Mouse (Mus musculus): ENCODE results near the gene Dcaf8.
A peak's percentile ranks its signal among the peaks of the same experiment; 100 is the strongest.

Gene Dcaf8

DNA sequence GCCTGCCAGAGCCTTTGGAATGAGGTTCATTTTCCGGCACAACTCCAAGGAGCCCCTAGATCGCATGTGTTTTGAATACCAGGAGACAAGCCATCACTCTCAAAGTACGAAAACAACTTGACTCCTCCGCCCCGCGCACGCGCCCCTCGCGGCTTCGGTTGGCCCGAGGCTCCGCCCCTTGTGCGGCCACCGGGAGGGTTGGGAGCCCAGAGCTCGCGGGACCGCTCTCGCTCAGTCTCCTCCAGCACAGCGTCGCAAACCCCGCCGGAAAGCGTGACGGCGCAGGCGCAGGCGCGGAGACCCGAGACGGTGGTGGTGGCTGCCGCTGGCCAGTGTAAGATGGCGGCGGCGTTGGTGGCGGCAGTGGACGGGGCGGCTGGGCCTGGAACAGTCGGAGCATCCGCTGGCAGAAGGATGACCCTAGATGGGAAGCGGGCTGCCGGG, at the start of gene Dcaf8:
Dcaf8 (plus strand) TSS at position 250 of the 444 bp plus-strand sequence.
- DNase-seq: peak; percentile 99

DNA sequence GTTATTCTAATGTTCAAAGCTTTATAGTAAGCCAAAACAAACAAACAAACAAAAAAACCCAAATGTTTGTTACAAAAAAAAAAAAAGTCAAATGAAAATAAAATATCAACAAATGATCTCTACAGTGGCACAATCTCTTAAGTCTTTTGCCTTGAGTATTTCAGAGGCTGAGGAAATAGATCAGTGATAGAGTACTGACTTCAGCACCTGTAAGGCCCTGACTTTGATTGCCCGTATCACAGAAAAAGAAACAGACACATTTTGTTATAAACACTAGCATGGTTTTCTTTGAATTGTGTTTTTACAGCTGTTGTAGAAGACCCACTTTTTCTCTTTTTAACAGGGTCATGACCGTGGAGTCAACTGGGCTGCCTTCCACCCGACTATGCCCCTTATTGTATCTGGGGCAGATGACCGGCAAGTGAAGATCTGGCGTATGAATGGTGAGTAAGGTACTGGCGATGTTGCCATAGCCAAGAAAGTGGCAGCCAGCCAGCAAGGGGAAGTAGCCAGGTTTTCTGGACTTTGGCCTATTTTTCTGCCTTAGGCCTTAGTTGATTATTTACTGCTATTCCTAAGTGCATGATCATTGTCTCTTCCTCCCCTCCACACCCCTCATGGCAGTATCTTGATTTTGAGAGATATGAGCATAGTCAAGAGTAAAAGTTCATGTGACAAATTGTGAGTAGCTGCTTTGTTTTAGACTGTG, 48.4 kb upstream of the Dcaf8 start:
- DNase-seq: no peak

DNA sequence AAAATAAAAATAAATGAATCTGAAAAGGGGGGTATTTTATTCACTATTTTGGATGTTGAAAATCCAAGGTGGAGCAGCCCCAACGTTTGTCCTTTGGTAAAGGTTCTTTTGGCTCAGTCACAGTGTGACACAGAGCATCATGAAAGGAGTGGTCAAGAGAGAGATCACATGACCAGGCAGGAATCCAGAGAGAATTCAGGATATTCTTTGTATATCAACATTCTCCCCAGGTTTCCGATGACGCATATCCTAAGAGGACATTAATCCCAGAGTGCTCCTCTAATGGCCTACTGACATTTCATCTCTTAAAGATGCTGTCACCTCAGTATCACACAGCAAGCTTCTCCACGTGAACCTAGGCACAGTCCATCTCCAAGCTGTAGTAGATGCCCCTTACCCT, 44.3 kb upstream of the Dcaf8 start:
- DNase-seq: no peak

DNA sequence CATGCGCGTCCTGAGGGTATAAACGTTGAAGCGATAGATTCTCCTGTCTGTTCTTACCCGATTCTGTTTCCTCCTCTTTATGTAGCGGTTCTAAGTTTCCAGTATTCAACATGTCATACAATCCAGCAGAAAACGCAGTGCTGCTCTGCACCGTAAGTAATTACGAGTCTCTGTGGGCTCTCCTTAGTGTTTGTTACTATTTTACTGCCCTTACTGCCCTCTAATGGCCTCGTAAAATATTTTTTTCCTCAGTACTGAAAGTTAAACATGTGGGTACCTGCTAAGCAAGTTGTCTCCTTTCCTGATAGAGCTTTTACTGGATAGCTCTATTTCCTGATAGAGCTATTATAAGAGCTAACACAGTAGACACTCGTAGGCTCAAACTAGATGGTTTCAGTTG, 42.8 kb upstream of the Dcaf8 start:
- peak; percentile 7 for DNase-seq

DNA sequence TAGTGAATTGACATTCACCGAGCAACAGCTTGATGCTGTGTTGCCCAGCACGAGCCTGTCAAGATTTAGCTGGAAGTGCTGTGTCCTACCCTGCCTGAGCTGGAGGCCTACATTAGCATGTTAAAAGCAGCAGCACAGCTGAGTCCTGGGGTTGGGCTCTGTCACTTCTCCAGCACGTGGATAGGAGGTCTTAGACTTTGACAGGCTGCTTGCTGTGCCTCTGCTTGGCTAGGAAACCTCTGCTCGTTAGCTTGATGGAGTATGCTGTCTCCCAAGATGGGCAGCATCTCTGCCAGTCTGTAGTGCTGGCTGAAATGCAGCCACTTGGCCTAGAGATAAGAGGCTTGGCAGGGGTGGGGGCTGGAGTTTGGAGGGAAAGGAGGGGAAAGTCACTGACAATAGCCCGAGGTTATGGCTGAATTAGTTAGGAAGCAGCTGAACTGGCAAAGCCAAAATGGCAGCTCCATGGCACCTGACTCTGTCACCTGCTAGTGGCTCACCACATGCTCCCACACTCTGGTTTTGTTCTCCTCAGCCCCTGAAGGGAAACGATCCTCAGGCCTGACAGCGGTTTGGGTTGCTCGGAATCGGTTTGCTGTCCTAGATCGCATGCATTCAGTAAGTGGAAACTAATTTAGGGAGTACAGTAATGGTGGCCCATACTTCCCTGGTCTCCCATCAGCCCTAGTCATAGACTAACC, 40.0 kb upstream of the Dcaf8 start:
- DNase-seq: no peak

DNA sequence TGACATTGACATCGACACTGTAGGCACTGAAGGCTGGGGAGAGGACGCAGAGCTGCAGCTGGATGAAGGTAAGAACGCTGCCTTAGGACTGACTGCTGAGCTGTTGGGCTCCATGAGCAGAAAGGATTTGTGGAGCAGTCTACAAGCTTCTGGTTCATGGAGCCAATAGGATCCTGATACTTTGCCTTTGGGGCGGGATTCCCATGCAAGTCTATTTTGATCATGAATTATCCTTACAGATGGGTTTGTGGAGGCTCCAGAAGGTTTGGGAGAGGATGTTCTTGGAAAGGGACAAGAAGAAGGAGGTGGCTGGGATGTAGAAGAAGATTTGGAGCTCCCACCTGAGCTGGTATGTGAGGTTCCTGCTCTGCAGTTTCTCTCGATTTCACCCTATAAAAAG, 30.9 kb upstream of the Dcaf8 start:
- DNase-seq: no peak

DNA sequence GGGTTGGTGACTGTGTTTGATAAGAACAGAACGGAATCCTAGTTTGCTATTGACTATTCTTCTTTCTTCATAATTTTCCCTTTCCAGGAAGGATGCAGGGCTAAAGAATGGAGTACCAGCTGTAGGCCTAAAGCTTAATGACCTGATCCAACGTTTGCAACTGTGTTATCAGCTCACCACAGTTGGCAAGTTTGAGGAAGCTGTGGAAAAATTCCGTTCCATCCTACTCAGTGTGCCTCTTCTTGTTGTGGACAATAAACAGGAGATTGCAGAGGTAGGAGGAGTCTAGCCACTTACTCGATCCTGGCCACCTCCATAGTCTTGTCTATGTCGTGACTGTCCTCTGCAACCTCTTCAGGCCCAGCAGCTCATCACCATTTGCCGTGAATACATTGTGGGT, 28.8 kb upstream of the Dcaf8 start:
- no peak for DNase-seq

DNA sequence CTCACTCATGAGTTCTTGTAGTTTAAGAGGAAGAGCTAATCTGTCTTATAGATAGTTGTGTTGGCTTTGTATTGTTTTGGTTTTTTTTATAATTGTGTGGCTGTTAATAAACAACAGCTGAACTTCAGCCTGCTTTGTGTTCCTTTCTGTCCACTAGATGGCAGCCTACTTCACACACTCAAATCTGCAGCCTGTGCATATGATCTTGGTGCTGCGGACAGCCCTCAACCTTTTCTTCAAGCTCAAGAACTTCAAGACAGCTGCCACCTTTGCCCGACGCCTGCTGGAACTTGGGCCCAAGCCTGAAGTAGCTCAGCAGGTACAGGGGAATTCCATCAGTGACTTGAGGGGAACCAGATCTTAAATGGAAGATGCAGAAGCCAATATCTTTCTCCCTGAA, 28.2 kb upstream of the Dcaf8 start:
- DNase-seq: peak; percentile 78

DNA sequence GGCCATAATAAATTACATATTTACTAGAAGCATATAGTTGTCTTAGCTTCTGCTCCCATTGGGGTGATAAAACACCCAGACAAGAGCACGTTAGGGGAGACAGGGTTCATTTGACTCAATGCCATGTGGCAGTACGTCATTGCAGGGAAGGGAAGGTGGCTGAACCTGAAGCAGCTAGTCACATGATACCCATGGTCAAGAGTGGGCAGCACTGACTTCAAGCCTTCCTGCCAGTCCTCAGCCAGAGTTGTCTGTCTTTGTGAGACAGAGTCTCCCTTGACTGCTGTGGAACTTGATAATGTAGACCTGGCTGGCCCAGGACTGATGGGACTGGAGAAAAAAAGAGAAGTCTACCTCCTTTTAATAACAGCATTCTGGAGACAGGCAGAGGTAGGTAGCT, 25.2 kb upstream of the Dcaf8 start:
- no peak for DNase-seq

DNA sequence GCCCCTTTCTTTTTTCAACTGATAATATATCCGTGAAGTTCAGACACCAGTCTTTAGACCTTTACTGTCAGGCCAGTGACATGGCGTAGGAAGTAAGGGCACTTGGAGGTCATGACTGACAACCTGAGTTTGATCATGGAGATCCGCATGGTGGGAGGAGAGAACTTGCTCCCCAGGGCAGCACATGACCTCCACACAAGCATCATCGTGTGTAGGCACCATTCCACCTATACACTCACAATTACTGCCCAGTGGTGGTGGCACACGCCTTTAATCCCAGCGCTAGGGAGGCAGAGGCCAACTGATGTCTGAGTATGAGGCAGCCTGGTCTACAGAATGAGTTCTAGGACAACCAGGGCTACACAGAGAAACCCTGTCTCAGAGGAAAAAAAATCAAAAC, 23.3 kb upstream of the Dcaf8 start:
- DNase-seq: no peak

DNA sequence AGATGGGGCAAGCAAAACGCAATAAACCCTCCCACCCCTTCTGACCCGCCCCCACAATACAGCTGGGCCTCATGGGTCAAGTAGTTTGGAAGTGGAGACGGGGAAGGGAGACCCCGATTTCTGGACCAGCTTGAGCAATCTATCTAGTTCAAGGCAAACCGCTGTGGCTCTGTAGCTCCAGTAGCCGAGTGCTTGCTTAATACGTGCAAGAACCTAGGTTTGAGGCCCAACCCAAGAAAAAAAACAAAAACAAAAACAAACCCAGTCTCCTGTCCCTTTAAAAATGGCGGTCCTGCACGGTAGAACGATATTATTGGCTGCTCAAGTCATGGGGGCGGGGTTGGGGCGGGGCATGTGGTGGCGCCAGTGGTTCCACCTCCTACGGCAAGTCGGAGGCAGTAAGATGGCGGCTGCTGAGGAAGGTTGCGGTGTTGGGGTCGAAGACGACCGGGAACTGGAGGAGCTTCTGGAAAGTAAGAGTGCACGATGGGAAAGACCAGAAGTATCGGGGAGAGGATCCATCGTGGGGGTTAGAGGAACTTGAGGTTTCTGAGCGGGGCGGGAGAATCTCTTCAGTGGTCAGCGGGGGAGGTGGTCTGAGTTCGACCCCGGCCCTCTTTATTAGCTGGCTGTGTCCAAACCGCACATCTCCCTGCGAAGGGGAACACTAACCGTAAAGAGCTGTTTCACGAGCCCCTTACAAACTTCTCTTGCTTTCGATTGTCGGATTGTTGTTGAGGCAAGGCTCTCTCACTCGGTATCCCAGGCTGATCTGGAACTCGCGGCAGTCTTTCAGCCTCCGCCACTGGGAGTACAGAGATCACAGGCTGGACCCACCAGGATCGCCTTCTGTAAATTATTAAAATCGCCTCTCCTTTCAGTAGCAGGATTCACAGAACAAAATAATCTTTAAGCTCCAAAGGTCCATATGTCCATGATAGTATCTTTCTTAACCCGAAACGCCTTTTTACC, 21.2 kb upstream of the Dcaf8 start, which contains the start of gene Pex19:
Pex19 (plus strand) TSS at position 380 of the 972 bp plus-strand sequence.
- DNase-seq: peak; percentile 96

DNA sequence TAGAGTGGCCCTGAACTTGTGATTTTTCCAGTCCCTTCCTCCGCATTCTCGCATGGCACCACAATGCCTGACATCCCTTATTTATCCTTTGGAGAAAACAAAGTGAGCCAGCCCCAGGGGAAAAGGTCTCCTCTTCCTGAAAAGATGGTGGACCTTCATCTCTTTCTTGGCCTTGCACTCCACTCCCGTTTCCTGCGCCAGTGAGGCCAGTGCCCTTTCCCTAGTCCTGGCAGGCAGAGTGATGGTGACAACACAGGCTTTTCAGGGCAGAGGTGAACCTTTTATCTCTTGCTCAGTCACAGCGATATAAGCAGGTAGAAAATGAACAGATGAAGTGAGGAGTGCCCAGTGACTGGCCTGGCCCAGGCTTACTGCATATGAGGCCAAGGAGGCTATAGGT, 20.4 kb upstream of the Dcaf8 start:
- DNase-seq: no peak

DNA sequence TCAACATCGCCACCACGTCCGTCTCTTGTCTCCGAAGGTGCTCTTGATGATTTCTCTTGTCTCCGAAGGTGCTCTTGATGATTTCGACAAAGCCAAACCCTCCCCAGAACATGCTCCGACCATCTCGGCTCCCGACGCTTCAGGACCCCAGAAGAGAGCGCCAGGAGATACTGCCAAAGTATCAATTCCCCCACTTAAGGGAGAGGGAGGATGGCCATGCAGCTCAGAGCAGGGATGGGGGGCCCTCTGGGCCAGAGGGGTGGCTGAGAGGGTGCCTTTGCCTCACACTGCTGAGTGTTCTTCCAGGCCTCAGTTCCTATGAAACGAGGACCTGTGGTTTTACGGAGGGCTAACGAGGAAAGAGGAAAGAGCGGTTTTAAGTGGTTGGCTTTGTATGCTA, 19.3 kb upstream of the Dcaf8 start:
- no peak for DNase-seq

DNA sequence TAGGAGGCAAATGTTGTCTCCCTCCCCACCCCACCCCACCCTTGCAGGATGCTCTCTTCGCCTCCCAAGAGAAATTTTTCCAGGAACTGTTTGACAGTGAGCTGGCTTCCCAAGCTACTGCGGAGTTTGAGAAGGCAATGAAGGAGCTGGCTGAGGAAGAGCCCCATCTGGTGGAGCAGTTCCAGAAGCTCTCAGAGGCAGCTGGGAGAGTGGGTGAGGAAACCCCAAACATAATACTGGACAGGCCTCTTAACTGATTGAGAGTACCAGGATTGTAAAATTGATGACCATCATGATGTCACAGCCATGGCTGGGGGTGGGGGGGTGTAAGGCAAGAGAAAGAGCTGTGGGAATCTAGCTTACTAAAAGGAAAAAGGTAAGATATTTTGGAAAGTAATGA, 18.8 kb upstream of the Dcaf8 start:
- DNase-seq: no peak

DNA sequence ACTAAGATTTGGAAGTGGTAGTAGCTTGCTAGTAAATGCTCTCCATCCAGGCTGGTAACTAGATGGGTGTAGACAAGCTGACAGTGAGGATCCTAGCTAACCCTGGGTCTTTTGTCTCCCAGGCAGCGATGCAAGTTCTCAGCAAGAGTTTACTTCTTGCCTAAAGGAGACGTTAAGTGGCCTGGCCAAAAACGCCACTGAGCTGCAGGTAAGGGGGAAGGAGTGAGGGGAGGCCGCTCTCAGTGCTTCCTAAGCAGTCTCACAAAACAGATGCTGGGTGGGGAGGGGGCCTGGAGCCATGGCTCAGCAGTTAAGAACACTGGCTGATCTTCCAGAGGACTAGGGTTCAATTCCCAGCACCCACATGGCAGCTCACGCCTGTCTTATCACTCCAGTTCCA, 18.1 kb upstream of the Dcaf8 start:
- DNase-seq: no peak

DNA sequence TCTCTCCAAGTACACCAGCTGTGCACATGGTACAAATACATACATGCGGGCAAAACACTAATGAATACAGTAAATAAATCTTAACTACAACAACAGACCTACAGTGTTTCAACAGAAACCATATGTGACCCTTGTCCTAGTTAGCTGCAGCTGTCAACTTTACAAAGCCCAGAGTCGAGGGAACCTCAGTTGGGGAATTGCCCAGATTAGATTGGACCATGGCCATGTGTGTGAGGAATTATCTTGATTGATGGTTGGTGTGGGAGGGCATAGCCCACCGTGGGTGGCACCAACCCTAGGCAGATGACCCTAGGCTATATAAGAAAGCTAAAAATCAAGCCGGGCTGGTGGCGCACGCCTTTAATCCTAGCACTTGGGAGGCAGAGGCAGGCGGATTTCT, 15.6 kb upstream of the Dcaf8 start:
- DNase-seq: no peak

DNA sequence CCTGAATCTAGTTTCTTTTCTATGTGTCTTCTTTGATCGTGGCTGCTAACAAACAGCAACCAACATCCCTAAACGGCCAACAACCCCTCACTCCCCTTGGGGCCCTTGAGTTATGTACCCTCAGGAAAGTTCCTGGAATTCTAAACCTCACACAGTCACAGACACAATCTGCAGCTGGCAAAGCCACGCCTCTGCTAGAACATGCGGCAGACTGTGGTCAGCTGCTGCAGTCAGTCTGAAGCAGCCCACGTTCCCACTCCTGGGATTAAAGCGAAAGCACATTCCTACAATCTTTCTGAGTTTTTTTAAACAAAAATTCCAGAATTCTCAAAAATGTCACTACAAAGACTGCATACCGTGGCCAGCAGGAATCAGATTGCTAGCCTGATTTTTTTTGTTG, 14.3 kb upstream of the Dcaf8 start:
- DNase-seq: no peak

DNA sequence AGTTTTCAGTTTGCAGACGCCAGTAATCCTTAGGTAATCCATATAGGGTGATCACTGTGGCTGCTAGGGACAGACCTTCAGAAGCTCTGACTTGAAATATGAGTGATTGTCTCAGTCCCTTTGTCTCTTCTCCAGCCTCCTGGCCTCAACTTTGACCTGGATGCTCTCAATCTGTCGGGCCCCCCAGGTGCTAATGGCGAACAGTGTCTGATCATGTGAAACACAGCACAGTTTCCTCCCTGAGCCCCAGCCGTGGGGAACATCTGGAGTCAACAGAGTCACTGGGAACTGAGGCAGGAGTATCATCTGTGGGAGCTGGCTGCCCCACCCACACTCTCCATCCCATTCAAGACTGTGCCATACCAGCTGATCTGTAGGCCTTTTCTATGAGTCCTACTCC, 13.8 kb upstream of the Dcaf8 start:
- no peak for DNase-seq

DNA sequence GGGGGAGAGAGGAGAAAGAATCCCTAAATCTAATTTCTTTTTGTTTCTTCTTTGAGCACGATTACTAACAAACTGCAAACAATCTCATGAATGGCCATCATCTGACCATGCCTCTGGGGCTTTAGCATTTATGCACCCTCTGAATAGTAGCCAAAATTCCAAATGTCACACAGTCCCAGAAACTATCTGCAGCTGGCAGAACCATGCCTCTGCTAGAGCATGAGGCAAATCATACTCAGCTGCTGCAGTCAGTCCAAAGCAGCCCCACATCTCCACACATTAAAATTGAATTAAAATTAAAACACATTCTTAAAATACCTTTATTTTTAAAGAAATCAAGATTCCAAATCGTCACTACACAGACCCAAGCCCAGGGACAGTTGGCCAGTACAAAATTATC, 7.7 kb upstream of the Dcaf8 start:
- DNase-seq: no peak

DNA sequence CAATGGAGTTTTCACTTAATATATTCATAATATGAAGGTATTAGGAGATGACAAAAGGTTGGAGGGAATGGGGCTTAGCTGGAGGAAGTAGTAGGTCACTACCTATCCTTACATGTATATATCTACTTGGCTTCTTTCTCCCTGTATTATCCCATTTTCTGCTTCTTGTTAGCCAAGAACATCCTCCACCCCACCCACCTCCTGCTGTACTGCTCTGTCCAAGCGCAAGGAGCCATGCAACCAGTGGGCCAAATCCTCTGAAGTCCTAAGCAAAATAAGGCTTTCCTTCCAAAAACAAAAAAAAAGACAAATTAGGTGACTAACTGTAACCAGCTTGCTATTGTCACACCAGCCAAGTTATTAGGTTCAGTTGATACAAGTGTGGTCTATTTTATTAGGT, 7.1 kb upstream of the Dcaf8 start:
- no peak for DNase-seq

DNA sequence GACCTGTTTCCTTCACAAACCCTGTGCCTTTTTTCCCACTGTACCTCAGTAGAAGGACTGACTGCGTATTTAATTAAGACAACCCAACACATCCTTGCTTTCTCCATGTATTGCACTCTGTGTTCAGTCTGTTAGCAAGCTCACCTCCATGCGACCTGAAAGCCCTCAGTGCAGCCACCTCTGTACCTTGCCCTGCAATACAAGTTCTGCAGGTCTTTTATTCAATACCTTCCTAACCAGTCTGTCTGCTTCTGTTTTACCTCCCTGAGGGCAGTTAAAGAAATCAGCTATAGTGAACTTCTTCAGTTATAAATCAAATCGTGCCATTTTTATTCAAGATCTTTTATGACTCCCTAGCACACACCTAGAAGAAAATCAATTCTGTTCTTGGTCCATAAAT, 6.4 kb upstream of the Dcaf8 start:
- no peak for DNase-seq

DNA sequence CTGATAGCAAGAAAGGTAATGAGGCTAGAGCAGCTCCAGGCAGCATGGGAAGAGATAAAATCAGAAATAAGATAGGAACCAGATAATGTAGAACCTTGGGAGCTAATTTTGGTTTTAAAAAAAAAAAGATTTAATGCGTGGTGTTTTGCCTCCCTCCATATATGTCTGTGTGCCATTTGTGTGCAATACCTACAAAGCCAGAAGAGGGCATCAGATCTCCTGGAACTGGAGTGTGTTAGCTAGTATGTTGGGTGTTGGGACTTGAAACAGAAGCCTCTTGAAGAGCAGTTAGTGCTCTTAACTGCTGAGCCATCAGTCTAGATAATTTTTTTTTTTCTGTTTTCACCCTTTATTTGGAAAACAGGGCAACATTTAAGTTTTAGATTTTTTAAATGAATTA, 4.3 kb upstream of the Dcaf8 start:
- peak; percentile 69 for DNase-seq

DNA sequence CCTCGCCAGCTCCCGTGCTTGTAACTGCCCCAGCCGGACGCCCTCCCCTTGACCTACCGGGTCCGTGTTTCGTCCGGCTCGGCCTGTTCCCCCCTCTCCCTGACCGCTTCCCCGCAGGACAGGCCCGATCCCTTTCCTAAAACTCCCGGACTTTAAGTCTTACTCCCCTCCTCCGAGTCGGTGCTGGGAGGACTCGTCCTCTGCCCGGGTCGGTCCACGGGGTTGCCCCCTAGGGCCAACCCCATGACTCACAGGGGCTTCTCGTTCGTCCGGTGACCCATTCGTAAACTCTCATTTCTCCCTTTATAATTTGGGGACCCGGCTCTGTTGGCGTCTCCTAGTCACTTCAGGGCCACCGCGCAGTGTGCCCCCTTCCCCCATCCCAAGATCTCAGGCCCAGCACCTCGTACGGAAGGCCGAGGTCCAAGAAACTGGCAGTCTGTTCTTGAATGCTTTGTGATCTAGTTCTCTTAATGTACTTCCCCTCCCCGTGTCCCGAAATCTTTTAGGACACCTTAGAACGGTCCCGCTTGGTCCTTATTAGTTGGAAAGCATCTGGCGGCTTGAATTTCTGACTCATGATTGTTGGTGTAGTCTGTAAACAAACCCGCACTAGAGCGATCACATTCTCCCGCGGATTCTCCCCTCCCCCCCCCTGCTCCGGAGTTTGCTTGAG, 533 bp downstream of the Dcaf8 start:
- peak; percentile 76 for DNase-seq
